Mouse (Mus musculus) hindbrain, embryonic 10.5 days (tissue): Measurements from ENCODE around the gene Adgre4. TPM values are rescaled to one million over a fixed set of nuclear protein-coding genes. Genes with fewer than 3 reads are reported as not detected.

Source experiments
- DNase-seq: peaks from one replicate; pipeline ENCODE4 v3.0.0-alpha.2; 2017; ENCODE audit warnings: low spot score
- H3K27ac ChIP-seq: fragments of 300-500 bp; sonication (generic); 2 replicates; pipeline ENCODE4 v1.5.1; 2016; ENCODE audit warnings: mild to moderate bottlenecking, moderate library complexity
- H3K27me3 ChIP-seq: fragments of 300-500 bp; sonication (generic); 2 replicates; pipeline ENCODE4 v1.6.1; 2016; ENCODE audit warnings: mild to moderate bottlenecking; ENCODE audit not compliant: poor library complexity, insufficient read depth, severe bottlenecking
- H3K36me3 ChIP-seq: fragments of 300-500 bp; sonication (generic); 2 replicates; pipeline ENCODE4 v1.6.1; 2016; ENCODE audit warnings: mild to moderate bottlenecking, moderate library complexity
- H3K4me1 ChIP-seq: fragments of 300-500 bp; sonication (generic); replicated peaks from 2 replicates; pipeline ENCODE4 v1.6.1; 2016; ENCODE audit warnings: mild to moderate bottlenecking
- H3K4me3 ChIP-seq: fragments of 300-500 bp; sonication (generic); 2 replicates; pipeline ENCODE4 v1.5.1; 2016; ENCODE audit warnings: mild to moderate bottlenecking, moderate library complexity
- H3K9me3 ChIP-seq: fragments of 300-500 bp; sonication (generic); 2 replicates; pipeline ENCODE4 v1.6.1; 2016; ENCODE audit warnings: mild to moderate bottlenecking, moderate library complexity
- WGBS: fragments of 180-500 bp; shearing (Covaris S2); methylation state at CpG from one replicate; pipeline ENCODE4 v1.1.7; 2016; 5-methylcytosine and 5-hydroxymethylcytosine counted together
- polyA plus RNA-seq: library from polyadenylated mRNA; unstranded; fragments of >200 nt; fragmentation: Nextera tagmentation; extraction: Ambion mirVana; gene quantifications from 2 replicates; pipeline ENCODE4 v1.2.1, GENCODE M21; 2016

Adgre4 gene
- 0.06 and 0.09 TPM in 2 replicates for polyA plus RNA-seq

DNA sequence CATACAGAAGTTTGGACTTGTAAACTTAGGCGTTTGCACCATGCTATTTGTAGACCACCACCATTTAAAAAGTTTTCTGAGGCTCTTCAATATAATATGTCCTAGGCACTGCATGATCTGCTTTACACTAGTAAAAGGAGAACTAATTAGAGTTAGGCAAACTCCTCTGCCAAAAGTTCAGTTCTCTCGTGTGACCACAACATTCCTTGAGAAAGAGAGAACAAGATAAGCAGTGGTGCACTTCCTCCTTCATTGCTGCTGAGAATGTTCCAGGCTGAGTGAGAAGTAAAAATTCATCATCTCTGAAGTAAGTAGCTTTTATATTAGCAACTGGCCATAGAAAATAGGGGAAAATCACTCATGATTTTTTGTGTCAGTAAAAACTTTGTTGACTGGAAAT, at the start of gene Adgre4:
Adgre4 (plus strand) TSS at position 199 of the 400 bp plus-strand sequence.
- no peaks in the 10 kb centered on the region for H3K27me3 ChIP-seq
- H3K4me1 ChIP-seq: no peaks in the 10 kb centered on the region
- H3K9me3 ChIP-seq: no peaks in the 10 kb centered on the region
- H3K4me3 ChIP-seq: no peak within 1 kb of the TSS
- DNase-seq: no peak
- no peak within 1 kb of the TSS for H3K27ac ChIP-seq
- H3K36me3 ChIP-seq: no peaks in the 10 kb centered on the region
- 75% methylated on average over 2 of the region's 2 CpGs for WGBS

DNA sequence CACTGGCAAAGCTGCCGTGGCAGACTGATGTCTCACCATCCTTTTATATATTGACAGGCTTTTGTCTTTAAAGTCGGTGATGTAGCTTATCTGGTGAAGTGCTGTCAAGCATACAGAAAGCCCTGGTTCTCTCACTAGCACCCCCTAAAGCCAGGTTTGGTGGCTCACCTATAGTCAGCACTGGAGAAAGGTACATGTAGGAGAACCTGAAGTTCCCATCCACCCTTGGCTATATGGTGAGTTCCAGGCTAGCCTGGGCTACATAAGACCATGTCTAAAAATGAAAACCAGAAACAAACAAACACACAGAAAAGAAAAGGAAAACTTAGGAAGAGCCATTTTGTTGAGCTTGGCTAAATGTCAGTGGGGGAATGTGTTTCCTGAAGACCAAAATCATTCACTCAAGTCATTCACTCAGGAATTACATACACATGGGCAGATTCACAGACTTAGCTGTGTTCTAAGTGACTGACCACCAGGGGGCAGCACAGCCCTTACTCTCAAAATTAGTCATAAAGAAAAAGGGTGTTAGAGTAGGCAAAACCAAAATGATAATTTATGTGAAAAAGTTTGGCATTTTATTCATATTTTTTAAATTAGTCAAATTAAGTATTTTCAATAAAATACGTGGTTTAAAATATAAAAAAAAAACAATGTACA, 47.5 kb upstream of the Adgre4 start:
- H3K4me1 ChIP-seq: no peaks in the 10 kb centered on the region
- H3K4me3 ChIP-seq: no peak overlapping the region
- peak; percentile 75 for DNase-seq
- WGBS: 68% methylated on average over 3 of the region's 3 CpGs
- no peak overlapping the region for H3K27ac ChIP-seq
- H3K9me3 ChIP-seq: no peaks in the 10 kb centered on the region
- H3K36me3 ChIP-seq: peaks cover 50% of the 10 kb centered on the region
- H3K27me3 ChIP-seq: no peaks in the 10 kb centered on the region

DNA sequence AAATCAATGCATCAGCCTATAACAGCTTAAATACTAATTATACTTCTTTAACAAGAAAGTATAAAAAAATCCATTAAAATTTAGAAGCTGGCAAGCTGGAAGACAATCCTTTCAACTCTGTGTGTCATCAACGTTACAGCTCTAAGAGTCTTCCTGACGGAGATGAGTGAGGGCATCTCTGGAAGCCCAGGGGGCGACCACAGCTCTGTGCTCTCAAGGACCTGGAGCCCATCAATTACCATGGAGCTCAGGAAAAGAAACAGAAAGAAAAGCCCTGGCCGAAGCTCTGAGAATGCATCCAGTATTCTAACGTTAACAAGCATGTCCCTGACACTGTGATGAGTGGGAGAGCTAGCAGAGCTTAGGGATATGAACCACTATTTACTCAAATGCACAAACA, 46.9 kb upstream of the Adgre4 start:
- Histone ChIP-seq H3K27ac (no peak overlapping the region), H3K36me3 (peaks cover 44% of the 10 kb centered on the region), H3K4me1 (no peaks in the 10 kb centered on the region), H3K27me3 (no peaks in the 10 kb centered on the region), H3K4me3 (no peak overlapping the region), H3K9me3 (no peaks in the 10 kb centered on the region)
- WGBS: 72% methylated on average over 5 of the region's 5 CpGs
- no peak for DNase-seq

DNA sequence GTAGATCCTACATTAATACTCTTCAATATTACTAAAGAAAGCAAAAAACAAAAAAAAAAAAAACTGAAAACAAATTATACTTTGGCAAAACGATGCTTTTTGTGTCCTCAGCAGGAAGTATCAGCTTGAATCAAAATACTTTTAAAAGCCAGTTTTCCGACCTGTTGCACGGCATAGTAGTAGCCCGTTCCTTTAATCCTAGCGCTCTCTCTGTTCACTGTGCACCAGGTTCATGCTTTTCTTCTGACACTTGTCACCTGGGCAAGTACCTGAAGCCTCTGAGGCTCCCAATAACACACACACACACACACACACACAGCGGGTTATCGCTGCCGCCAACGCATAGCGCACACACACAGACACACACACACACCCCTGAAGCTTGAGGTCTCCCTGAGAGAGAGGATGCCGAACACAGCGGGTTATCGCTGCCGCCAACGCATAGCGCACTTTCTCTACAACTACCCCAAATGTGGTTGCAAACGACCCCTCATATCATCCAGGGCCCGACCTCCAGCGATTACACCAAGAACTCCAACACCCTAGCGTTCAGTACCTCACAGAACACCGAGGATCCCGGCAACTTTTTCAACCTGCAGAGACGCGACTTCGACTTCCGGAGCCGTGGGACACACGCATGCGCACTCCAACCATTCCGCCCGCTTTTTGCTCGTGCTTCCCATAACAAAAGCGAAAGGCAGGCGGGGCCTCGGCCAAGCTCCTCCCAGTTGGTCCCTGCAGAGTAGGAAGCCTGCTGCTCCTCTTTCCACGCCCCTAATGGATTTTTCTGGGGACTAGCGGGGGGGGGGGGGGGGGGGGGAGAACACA, 37.6 kb upstream of the Adgre4 start, which contains the start of gene Pot1b:
Pot1b (minus strand) TSS at position 645 of the 828 bp plus-strand sequence.
- Histone ChIP-seq H3K4me3 (peak within 1 kb of the TSS; percentile 66), H3K27me3 (no peaks in the 10 kb centered on the region), H3K9me3 (no peaks in the 10 kb centered on the region), H3K27ac (peak within 1 kb of the TSS; percentile 89), H3K4me1 (0 out of 2 replicates have a peak, but pooled peaks cover 7% of the 10 kb centered on the region), H3K36me3 (peaks cover 18% of the 10 kb centered on the region)
- DNase-seq: peak; percentile 99
- under 1% methylated on average over 37 of the region's 37 CpGs for WGBS

DNA sequence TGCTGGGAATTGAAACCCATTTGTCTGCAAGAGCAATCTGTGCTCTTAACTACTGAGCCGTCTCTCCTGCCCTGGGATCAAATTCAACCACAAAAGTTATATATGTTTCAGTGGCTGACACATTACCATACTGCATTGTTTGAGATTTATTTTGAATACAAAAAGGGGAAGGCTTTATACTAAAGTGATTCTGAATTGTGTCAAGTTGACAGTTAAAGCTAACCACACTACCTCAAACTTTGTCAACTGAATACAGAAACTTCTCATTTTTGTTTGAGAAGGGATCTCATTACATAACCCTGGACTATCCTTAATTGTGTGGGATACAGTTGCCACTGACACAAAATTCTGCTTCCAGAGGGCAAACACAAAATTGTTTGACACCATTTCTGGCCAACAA, 28.5 kb upstream of the Adgre4 start:
- Histone ChIP-seq H3K4me3 (no peak overlapping the region), H3K27me3 (no peaks in the 10 kb centered on the region), H3K36me3 (no peaks in the 10 kb centered on the region), H3K27ac (no peak overlapping the region), H3K9me3 (no peaks in the 10 kb centered on the region), H3K4me1 (no peaks in the 10 kb centered on the region)
- WGBS: 79% methylated on average over 1 of the region's 1 CpGs
- DNase-seq: no peak

DNA sequence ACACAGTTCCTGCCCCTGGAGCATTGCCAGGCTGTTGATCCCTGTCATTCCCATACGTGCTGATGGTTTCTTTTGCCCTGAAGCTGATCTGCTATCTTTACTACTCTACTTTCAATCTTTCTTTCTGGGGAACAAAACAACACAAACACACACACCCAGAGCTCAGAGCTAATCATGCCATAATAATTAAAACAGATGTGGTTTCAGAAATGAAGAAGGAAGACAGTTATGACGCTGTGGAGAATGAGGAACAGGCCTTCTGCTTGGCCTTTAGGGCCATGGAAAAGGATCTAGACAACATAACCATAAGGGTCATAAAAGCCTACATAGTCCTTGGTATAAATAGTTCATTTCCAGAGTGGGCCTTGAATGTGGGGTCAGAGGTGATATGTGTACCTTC, 27.5 kb upstream of the Adgre4 start:
- DNase-seq: no peak
- H3K27me3 ChIP-seq: no peaks in the 10 kb centered on the region
- H3K4me1 ChIP-seq: no peaks in the 10 kb centered on the region
- no peaks in the 10 kb centered on the region for H3K9me3 ChIP-seq
- H3K4me3 ChIP-seq: no peak overlapping the region
- no peaks in the 10 kb centered on the region for H3K36me3 ChIP-seq
- H3K27ac ChIP-seq: no peak overlapping the region
- 78% methylated on average over 2 of the region's 2 CpGs for WGBS

DNA sequence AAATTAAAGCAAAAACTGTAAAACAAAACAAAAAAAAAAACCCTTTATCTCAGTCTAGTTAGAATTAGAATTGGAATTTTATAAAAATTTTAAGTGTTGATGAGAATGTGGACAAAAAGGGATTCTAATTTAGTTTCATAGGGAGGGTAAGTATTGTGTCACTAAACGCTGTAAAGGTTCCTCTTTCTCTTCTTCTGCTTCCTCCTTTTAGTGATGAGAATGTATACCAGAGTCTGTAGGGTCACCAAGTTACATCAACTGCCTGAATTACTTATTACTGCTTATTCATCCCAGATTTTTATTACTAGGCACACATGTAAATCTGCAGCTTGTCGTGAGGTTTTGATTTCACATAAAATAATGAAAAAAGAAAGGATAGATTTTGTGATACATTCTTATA, 23.6 kb upstream of the Adgre4 start:
- H3K4me3 ChIP-seq: no peak overlapping the region
- no peak for DNase-seq
- WGBS: 80% methylated on average over 2 of the region's 2 CpGs
- H3K36me3 ChIP-seq: no peaks in the 10 kb centered on the region
- no peak overlapping the region for H3K27ac ChIP-seq
- no peaks in the 10 kb centered on the region for H3K27me3 ChIP-seq
- H3K4me1 ChIP-seq: no peaks in the 10 kb centered on the region
- no peaks in the 10 kb centered on the region for H3K9me3 ChIP-seq

DNA sequence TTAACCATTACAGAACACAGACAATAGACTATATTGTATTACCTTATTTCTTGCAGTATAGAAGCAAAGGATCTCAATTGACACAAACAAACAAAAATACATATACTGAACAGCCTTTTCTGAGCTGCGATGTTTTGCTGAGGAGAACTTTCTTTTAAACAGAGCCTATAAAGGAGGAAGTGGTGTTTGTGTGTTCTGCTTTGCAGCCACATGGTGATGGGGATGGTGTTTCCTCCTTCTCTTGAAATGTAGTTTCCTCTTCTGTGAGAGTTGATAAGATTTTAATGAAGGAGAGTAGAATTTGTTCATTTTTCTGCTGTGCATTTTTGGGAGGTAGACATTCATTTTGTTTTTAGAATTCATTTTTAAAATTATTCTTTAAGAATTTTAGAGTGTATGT, 13.1 kb upstream of the Adgre4 start:
- DNase-seq: no peak
- WGBS: 83% methylated on average over 1 of the region's 1 CpGs
- H3K9me3 ChIP-seq: no peaks in the 10 kb centered on the region
- no peaks in the 10 kb centered on the region for H3K4me1 ChIP-seq
- no peaks in the 10 kb centered on the region for H3K27me3 ChIP-seq
- no peaks in the 10 kb centered on the region for H3K36me3 ChIP-seq
- H3K27ac ChIP-seq: no peak overlapping the region
- no peak overlapping the region for H3K4me3 ChIP-seq

DNA sequence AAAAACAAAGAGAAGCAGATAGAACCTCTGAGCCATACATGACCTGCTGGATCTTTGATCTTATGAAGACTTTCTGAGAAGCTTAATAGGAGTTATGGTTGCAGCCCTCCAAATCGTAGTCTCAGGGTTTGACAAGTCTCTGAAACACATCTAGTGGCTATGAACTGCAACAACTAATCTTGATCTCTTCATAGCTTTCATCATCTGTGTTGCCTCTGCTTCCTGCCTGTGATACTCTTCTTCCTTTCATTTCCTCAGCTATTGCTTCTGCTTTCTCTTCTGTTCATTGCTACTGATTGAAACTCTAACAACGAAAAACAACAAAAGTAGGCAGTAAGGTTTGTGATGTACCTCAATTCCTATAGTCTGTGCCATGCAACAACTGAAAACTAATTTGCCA, 1.4 kb downstream of the Adgre4 start:
- Histone ChIP-seq H3K27me3 (no peaks in the 10 kb centered on the region), H3K4me3 (no peak overlapping the region), H3K36me3 (no peaks in the 10 kb centered on the region), H3K9me3 (no peaks in the 10 kb centered on the region), H3K4me1 (no peaks in the 10 kb centered on the region), H3K27ac (no peak overlapping the region)
- no peak for DNase-seq
- WGBS: 88% methylated on average over 2 of the region's 2 CpGs

DNA sequence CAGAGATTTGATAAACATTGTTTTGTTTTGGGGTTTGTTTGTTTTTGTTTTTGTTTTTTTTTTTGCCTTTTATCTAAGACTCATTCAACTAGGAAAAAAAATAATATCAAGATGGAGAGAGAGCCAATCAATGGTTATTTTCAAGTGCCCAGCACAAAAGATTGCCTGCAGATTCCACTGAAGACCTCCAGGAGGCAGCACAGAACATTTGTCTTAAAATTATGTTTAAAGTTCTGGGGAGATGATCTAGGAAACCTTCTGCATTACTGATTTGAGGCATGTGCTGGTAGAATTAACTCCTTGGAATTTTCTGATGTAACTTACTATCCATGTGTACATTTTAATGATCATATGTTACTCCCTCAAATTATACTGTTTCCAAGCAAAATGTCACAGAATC, 63.9 kb downstream of the Adgre4 start:
- no peaks in the 10 kb centered on the region for H3K9me3 ChIP-seq
- H3K4me3 ChIP-seq: no peak overlapping the region
- no peaks in the 10 kb centered on the region for H3K4me1 ChIP-seq
- H3K27ac ChIP-seq: no peak overlapping the region
- no peak for DNase-seq
- no peaks in the 10 kb centered on the region for H3K27me3 ChIP-seq
- no peaks in the 10 kb centered on the region for H3K36me3 ChIP-seq

DNA sequence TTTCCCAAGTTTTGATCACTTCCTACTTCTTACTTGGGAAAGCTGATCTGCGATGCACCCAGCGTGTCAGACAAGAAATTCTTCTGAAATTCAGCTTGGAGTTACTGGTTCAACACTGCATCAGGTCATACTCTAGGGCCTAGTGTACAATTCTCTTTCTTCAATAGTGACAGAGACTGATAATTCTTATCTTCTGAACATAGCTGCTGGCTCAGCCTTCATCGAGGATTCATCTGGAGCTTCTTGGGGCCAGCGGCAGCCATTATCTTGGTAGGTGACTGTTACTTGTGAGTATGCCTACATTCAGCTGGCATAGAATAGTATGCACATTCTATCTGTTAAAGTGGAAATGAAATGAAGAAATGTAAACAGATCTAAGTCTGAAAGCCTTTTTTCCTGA, 67.1 kb downstream of the Adgre4 start:
- no peaks in the 10 kb centered on the region for H3K4me1 ChIP-seq
- H3K4me3 ChIP-seq: no peak overlapping the region
- no peak for DNase-seq
- no peak overlapping the region for H3K27ac ChIP-seq
- no peaks in the 10 kb centered on the region for H3K9me3 ChIP-seq
- WGBS: 89% methylated on average over 4 of the region's 4 CpGs
- no peaks in the 10 kb centered on the region for H3K36me3 ChIP-seq
- H3K27me3 ChIP-seq: no peaks in the 10 kb centered on the region

DNA sequence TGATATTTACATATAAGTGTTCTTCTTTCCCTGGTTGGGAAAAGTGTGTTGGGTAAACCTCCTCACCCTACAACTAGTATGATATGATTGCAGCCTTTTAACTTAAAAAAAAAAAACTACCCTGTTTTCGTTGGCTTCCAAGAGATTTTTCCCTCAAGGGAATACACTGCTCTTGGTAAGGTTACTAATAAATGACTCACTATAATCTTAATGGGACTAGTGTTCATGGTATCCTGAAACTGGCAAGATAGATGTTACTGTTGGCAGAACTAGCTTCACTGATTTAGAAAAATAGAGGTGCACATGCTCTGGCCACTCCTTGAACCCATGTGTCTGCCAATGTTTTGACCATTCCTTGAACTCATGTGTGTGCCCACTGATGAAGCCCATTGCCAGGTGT, 71.8 kb downstream of the Adgre4 start:
- Histone ChIP-seq H3K36me3 (no peaks in the 10 kb centered on the region), H3K27me3 (no peaks in the 10 kb centered on the region), H3K9me3 (no peaks in the 10 kb centered on the region), H3K4me3 (no peak overlapping the region), H3K4me1 (no peaks in the 10 kb centered on the region), H3K27ac (no peak overlapping the region)
- DNase-seq: no peak
- 79% methylated on average over 1 of the region's 1 CpGs for whole genome bisulfite sequencing

DNA sequence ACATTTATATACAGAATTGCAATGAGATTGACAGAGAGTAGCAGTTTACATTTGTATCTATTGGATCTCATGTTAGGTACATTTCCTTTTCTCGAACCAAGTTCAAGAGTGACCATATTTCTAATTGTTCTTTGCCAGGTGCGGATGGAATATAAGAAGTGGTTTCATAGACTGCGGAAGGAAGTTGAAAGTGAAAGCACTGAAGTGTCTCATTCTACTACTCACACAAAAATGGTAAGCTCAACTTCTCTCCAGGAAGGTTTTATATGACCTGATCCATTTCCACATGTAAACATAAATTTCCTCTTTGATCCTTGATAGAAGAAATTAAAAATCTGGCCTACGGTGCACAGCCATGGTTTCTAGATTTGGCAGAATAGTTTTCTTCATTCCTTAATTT, 93.3 kb downstream of the Adgre4 start:
- Histone ChIP-seq H3K36me3 (no peaks in the 10 kb centered on the region), H3K4me3 (no peak overlapping the region), H3K9me3 (no peaks in the 10 kb centered on the region), H3K27ac (no peak overlapping the region), H3K27me3 (no peaks in the 10 kb centered on the region), H3K4me1 (no peaks in the 10 kb centered on the region)
- no peak for DNase-seq
- WGBS: 94% methylated on average over 4 of the region's 4 CpGs
